ENCODE assay signal across 15 mouse cellular contexts in genomic region chr13:69558098-69558660, GRCm38 (mm10). TPM values are rescaled to one million over a fixed set of nuclear protein-coding genes. Genes with fewer than 3 reads are reported as not detected.
DNase-seq lines count a peak whose midpoint lies in the region; ATAC-seq and TF ChIP-seq lines count a peak whose summit lies in the region.
"Had no signal": no experiment of that assay in that cellular context is flagged by ENCODE, and none has a peak within 500 bp of the region (broad histone marks: within the 10 kb centered on the region; RNA-seq: fewer than 3 reads in every experiment).

No protein-coding gene starts in this region.

- TF ChIP-seq POLR2A in cerebellum, adult 2 months (IDR thresholded peaks at IDR 0.05; ENCODE audit: borderline replicate concordance, insufficient read depth, low read length) = no peak

- H3K4me2 ChIP-seq in heart, embryonic 12.5 days = no peak overlapping the region
- H3K4me2 ChIP-seq: embryonic facial prominence, embryonic 13.5 days; heart, embryonic 15.5 days; liver, embryonic 11.5 days had no signal

- H3K36me3 ChIP-seq in heart, embryonic 12.5 days = no peaks in the 10 kb centered on the region
- H3K36me3 ChIP-seq: embryonic facial prominence, embryonic 13.5 days; heart, embryonic 15.5 days had no signal

- H3K9me3 ChIP-seq in heart, embryonic 12.5 days (replicated peaks) = no peaks in the 10 kb centered on the region
- H3K9me3 ChIP-seq: embryonic facial prominence, embryonic 13.5 days; heart, embryonic 15.5 days had no signal

- no peak overlapping the region for H3K9ac ChIP-seq in heart, embryonic 12.5 days
- H3K9ac ChIP-seq: embryonic facial prominence, embryonic 13.5 days; heart, embryonic 15.5 days had no signal

- ATAC-seq in heart, embryonic 12.5 days (ENCODE audit: insufficient number of reproducible peaks, low FRiP score) = no peak
- ATAC-seq in erythroid progenitor cell, adult 5-6 weeks (replicated peaks; ENCODE audit: low FRiP score, poor library complexity, severe bottlenecking) = no peak
- ATAC-seq: intestine, embryonic 16.5 days had no signal

- peaks cover 2% of the 10 kb centered on the region; the same call in 1 of the 2 replicates for H3K27me3 ChIP-seq in heart, embryonic 12.5 days (replicated peaks)
- H3K27me3 ChIP-seq in cerebellum, adult 2 months (ENCODE audit: control insufficient read depth, insufficient read depth, low read length) = no peaks in the 10 kb centered on the region
- H3K27me3 ChIP-seq: embryonic facial prominence, embryonic 13.5 days had no signal

- TF ChIP-seq CTCF in cerebellum, adult 2 months (IDR thresholded peaks at IDR 0.05; ENCODE audit: borderline replicate concordance, insufficient read depth, low read depth, low read length) = no peak

- H3K4me3 ChIP-seq in heart, embryonic 12.5 days = no peak overlapping the region
- H3K4me3 ChIP-seq in cerebellum, adult 2 months (replicated peaks; ENCODE audit: insufficient read depth, low read depth, low read length) = no peak overlapping the region
- H3K4me3 ChIP-seq: embryonic facial prominence, embryonic 13.5 days; heart, embryonic 15.5 days; left cerebral cortex, adult 2 months had no signal

- peaks cover 23% of the 10 kb centered on the region for H3K4me1 ChIP-seq in heart, embryonic 12.5 days (replicated peaks)
- peaks cover 9% of the 10 kb centered on the region for H3K4me1 ChIP-seq in cerebellum, adult 2 months (ENCODE audit: control insufficient read depth, insufficient read depth, low read length)
- H3K4me1 ChIP-seq: embryonic facial prominence, embryonic 13.5 days had no signal

- peak; percentile 92 for DNase-seq in heart, adult 11 months
- peak; percentile 38 for DNase-seq in kidney, adult 9 months
- DNase-seq in kidney, postnatal 10 days = no peak
- peak; percentile 39 for DNase-seq in NIH3T3 (ENCODE audit: low read depth)
- DNase-seq in cerebellum, adult 2 months = peak; percentile 70 to 78
- DNase-seq in lung, adult 18-20 months = no peak
- DNase-seq: adrenal gland, adult 8-10 months; lung, postnatal 14 days had no signal

- WGBS in heart, embryonic 12.5 days = 83% methylated on average over 6 of the region's 6 CpGs
- WGBS in cerebellum, adult 2 months = 21% methylated on average over 6 of the region's 6 CpGs

- H3K27ac ChIP-seq in heart, embryonic 12.5 days (ENCODE audit: poor library complexity, severe bottlenecking) = no peak overlapping the region
- no peak overlapping the region for H3K27ac ChIP-seq in cerebellum, adult 2 months (ENCODE audit: insufficient read depth, low read length)
- H3K27ac ChIP-seq: embryonic facial prominence, embryonic 13.5 days; heart, embryonic 15.5 days; left cerebral cortex, adult 2 months had no signal

RNA-seq across cellular contexts. Expression of gene Tent4a, which starts 23.8 kb away (rescaled TPM):
- 3.9 and 4.0 TPM in 2 replicates for polyA plus RNA-seq in heart, embryonic 12.5 days (2016; fragmentation: Nextera tagmentation; extraction: Ambion mirVana)
- polyA plus RNA-seq in cerebellum, adult 2 months (2012; rRNA removed) = 26.2 and 27.4 TPM in 2 replicates
- total RNA-seq in erythroid progenitor cell, adult 5-6 weeks (2015; ENCODE audit: low replicate concordance) = 34.0 and 37.5 TPM in 2 replicates
- total RNA-seq in erythroid progenitor cell, adult 5-6 weeks (2017; ENCODE audit: low replicate concordance) = 33.8 and 48.0 TPM in 2 replicates

RNA-seq across cellular contexts. Expression of gene Nsun2, which starts 24.6 kb away (rescaled TPM):
- 77.9 and 81.6 TPM in 2 replicates for polyA plus RNA-seq in heart, embryonic 12.5 days (2016; fragmentation: Nextera tagmentation; extraction: Ambion mirVana)
- polyA plus RNA-seq in cerebellum, adult 2 months (2012; rRNA removed) = 67.1 and 68.8 TPM in 2 replicates
- 21.8 and 22.3 TPM in 2 replicates for total RNA-seq in erythroid progenitor cell, adult 5-6 weeks (2015; ENCODE audit: low replicate concordance)
- total RNA-seq in erythroid progenitor cell, adult 5-6 weeks (2017; ENCODE audit: low replicate concordance) = 28.1 and 33.8 TPM in 2 replicates

RNA-seq across cellular contexts. Expression of gene Srd5a1, which starts 53.1 kb away (rescaled TPM):
- 7.2 and 8.1 TPM in 2 replicates for polyA plus RNA-seq in heart, embryonic 12.5 days (2016; fragmentation: Nextera tagmentation; extraction: Ambion mirVana)
- 12.3 and 14.9 TPM in 2 replicates for polyA plus RNA-seq in cerebellum, adult 2 months (2012; rRNA removed)
- 2.1 and 2.2 TPM in 2 replicates for total RNA-seq in erythroid progenitor cell, adult 5-6 weeks (2015; ENCODE audit: low replicate concordance)
- total RNA-seq in erythroid progenitor cell, adult 5-6 weeks (2017; ENCODE audit: low replicate concordance) = not detected in 2 replicates

Comparison
In these comparisons a context has a peak if more than half of its experiments do, and no peak if none do; other contexts are left out.
1. DNase-seq: peak in heart, adult 11 months (single experiment), kidney, adult 9 months (single experiment), NIH3T3 (single experiment) and cerebellum, adult 2 months (2 of 2); none in kidney, postnatal 10 days (single experiment) and lung, adult 18-20 months (0 of 2).